Mouse (Mus musculus) neural tube, embryonic 14.5 days (tissue): Measurements from ENCODE around the gene Qsox1. TPM values are rescaled to one million over a fixed set of nuclear protein-coding genes. Genes with fewer than 3 reads are reported as not detected.

Experiments used
- ATAC-seq: fragments of 200-750 bp; cut with Nextera tagmentation; 2 replicates; pipeline ENCODE4 v1.8.0; 2017; ENCODE audit warnings: low read depth, mild to moderate bottlenecking, moderate TSS enrichment, moderate library complexity
- H3K27ac ChIP-seq: fragments of 300-500 bp; sonication (generic); 2 replicates; pipeline ENCODE4 v1.5.1; 2014; ENCODE audit warnings: low read depth, mild to moderate bottlenecking, control low read depth, low read length, moderate library complexity, mixed read lengths
- H3K27me3 ChIP-seq: fragments of 300-500 bp; sonication (generic); 2 replicates; pipeline ENCODE4 v1.6.1; 2014; ENCODE audit warnings: low read length; ENCODE audit not compliant: control insufficient read depth, insufficient read depth
- H3K36me3 ChIP-seq: fragments of 300-500 bp; sonication (generic); 2 replicates; pipeline ENCODE4 v1.6.1; 2014; ENCODE audit warnings: low read length, mixed read lengths; ENCODE audit not compliant: control insufficient read depth, insufficient read depth
- H3K4me1 ChIP-seq: fragments of 300-500 bp; sonication (generic); 2 replicates; pipeline ENCODE4 v1.6.1; 2014; ENCODE audit warnings: low read length; ENCODE audit not compliant: control insufficient read depth, insufficient read depth
- H3K4me2 ChIP-seq: fragments of 300-500 bp; sonication (generic); 2 replicates; pipeline ENCODE4 v1.6.1; 2014; ENCODE audit warnings: mild to moderate bottlenecking, low read depth, low read length, control low read depth
- H3K4me3 ChIP-seq: fragments of 300-500 bp; sonication (generic); 2 replicates; pipeline ENCODE4 v1.5.1; 2014; ENCODE audit warnings: low read depth, low read length, control low read depth, mixed read lengths
- H3K9ac ChIP-seq: fragments of 300-500 bp; sonication (generic); replicated peaks from 2 replicates; pipeline ENCODE4 v1.6.1; 2014; ENCODE audit warnings: low read depth, mild to moderate bottlenecking, control low read depth, low read length, mixed read lengths
- H3K9me3 ChIP-seq: fragments of 300-500 bp; sonication (generic); 2 replicates; pipeline ENCODE4 v1.6.1; 2016; ENCODE audit warnings: low read length; ENCODE audit not compliant: control insufficient read depth
- WGBS: fragments of 180-500 bp; shearing (Covaris S2); extraction: QIAGEN DNeasy Blood & Tissue Kit; methylation state at CpG from one replicate; pipeline ENCODE4 v1.1.7; 2014; 5-methylcytosine and 5-hydroxymethylcytosine counted together
- polyA plus RNA-seq: library from polyadenylated mRNA; unstranded; fragments of >200 nt; fragmentation: Nextera tagmentation; extraction: Ambion mirVana; gene quantifications from 2 replicates; pipeline ENCODE4 v1.2.1, GENCODE M21; 2014

The Qsox1 gene
- polyA plus RNA-seq, 1 experiment from 2014 or later = 10.4 TPM

GRCm38 (mm10) chr1:155740622-155741377 is 71.9 kb downstream of the Qsox1 start:
- ATAC-seq = no peak
- Histone ChIP-seq H3K9ac (no peak overlapping the region), H3K27me3 (peaks cover 54% of the 10 kb centered on the region), H3K4me2 (0 out of 2 replicates have a peak overlapping the region, but pooled peaks have one; percentile 14), H3K9me3 (no peaks in the 10 kb centered on the region), H3K36me3 (no peaks in the 10 kb centered on the region), H3K4me1 (peaks cover 13% of the 10 kb centered on the region), H3K4me3 (peak overlapping the region; percentile 29; the same call in 1 of the 2 replicates), H3K27ac (no peak overlapping the region)
- WGBS = under 1% methylated on average over 44 of the region's 44 CpGs

GRCm38 (mm10) chr1:155737809-155738383 is 74.8 kb downstream of the Qsox1 start:
- Histone ChIP-seq H3K9ac (no peak overlapping the region), H3K9me3 (no peaks in the 10 kb centered on the region), H3K4me2 (no peak overlapping the region), H3K4me3 (no peak overlapping the region), H3K27me3 (peaks cover 60% of the 10 kb centered on the region), H3K4me1 (peaks cover 13% of the 10 kb centered on the region), H3K36me3 (no peaks in the 10 kb centered on the region), H3K27ac (no peak overlapping the region)
- under 1% methylated on average over 25 of the region's 25 CpGs for WGBS
- ATAC-seq = no peak

- ATAC-seq = no peak
- H3K4me3 ChIP-seq = no peak overlapping the region
- WGBS = under 1% methylated on average over 58 of the region's 58 CpGs
Observed at GRCm38 (mm10) chr1:155737017-155737808, 75.5 kb downstream of the Qsox1 start.

GRCm38 (mm10) chr1:155736096-155736825 is 76.4 kb downstream of the Qsox1 start:
- WGBS = 1% methylated on average over 26 of the region's 26 CpGs
- peaks cover 61% of the 10 kb centered on the region for H3K27me3 ChIP-seq
- no peak for ATAC-seq
- no peak overlapping the region for H3K27ac ChIP-seq
- no peak overlapping the region for H3K4me3 ChIP-seq
- no peaks in the 10 kb centered on the region for H3K36me3 ChIP-seq
- H3K4me1 ChIP-seq = no peaks in the 10 kb centered on the region
- no peak overlapping the region for H3K4me2 ChIP-seq
- no peak overlapping the region for H3K9ac ChIP-seq
- H3K9me3 ChIP-seq = no peaks in the 10 kb centered on the region

More at GRCm38 (mm10) chr1:155737017-155737808, 75.5 kb downstream of the Qsox1 start:
- H3K9me3 ChIP-seq = no peaks in the 10 kb centered on the region
- H3K4me1 ChIP-seq = peaks cover 7% of the 10 kb centered on the region
- peaks cover 62% of the 10 kb centered on the region for H3K27me3 ChIP-seq
- no peak overlapping the region for H3K9ac ChIP-seq
- no peak overlapping the region for H3K4me2 ChIP-seq
- no peak overlapping the region for H3K27ac ChIP-seq
- H3K36me3 ChIP-seq = no peaks in the 10 kb centered on the region

GRCm38 (mm10) chr1:155731156-155731555 is 81.5 kb downstream of the Qsox1 start:
- Histone ChIP-seq H3K36me3 (no peaks in the 10 kb centered on the region), H3K9me3 (no peaks in the 10 kb centered on the region), H3K4me1 (no peaks in the 10 kb centered on the region), H3K9ac (no peak overlapping the region), H3K4me3 (no peak overlapping the region), H3K27ac (no peak overlapping the region), H3K4me2 (no peak overlapping the region), H3K27me3 (peaks cover 69% of the 10 kb centered on the region)
- no peak for ATAC-seq
- 0% methylated on average over 2 of the region's 2 CpGs for WGBS

- no peak overlapping the region for H3K4me3 ChIP-seq
- H3K9ac ChIP-seq = no peak overlapping the region
- no peaks in the 10 kb centered on the region for H3K4me1 ChIP-seq
- peaks cover 62% of the 10 kb centered on the region for H3K27me3 ChIP-seq
- H3K36me3 ChIP-seq = no peaks in the 10 kb centered on the region
- peak overlapping the region; percentile 1; the same call in 1 of the 2 replicates for H3K4me2 ChIP-seq
- H3K27ac ChIP-seq = no peak overlapping the region
- ATAC-seq = peak; percentile 50; the same call in 1 of the 2 replicates
- WGBS = under 1% methylated on average over 23 of the region's 23 CpGs
- no peaks in the 10 kb centered on the region for H3K9me3 ChIP-seq
Observed at GRCm38 (mm10) chr1:155729113-155729795, 83.4 kb downstream of the Qsox1 start.

GRCm38 (mm10) chr1:155727830-155728229 is 84.9 kb downstream of the Qsox1 start:
- 21% methylated on average over 10 of the region's 10 CpGs for WGBS
- peaks cover 57% of the 10 kb centered on the region for H3K27me3 ChIP-seq
- no peak overlapping the region for H3K27ac ChIP-seq
- ATAC-seq = no peak
- no peaks in the 10 kb centered on the region for H3K36me3 ChIP-seq
- no peak overlapping the region for H3K4me2 ChIP-seq
- no peak overlapping the region for H3K9ac ChIP-seq
- no peaks in the 10 kb centered on the region for H3K9me3 ChIP-seq
- no peaks in the 10 kb centered on the region for H3K4me1 ChIP-seq
- H3K4me3 ChIP-seq = no peak overlapping the region
